Mouse (Mus musculus) brain, embryonic 14.5 days (tissue): ENCODE data around the gene Vmn1r117. TPM values are rescaled to one million over a fixed set of nuclear protein-coding genes. Genes with fewer than 3 reads are reported as not detected.
"Not testable (repeated sequence)": the region's sequence is repeated elsewhere in the genome, so short reads cannot be mapped to it uniquely, and the experiment has no call there.

Experiments
- DNase-seq: peaks from one replicate; pipeline ENCODE4 v3.0.0-alpha.2; 2011; ENCODE audit warnings: low read depth
- polyA plus RNA-seq: library from polyadenylated mRNA; depleted of rRNA; stranded (reverse); fragments of >200 nt; gene quantifications from 2 replicates; pipeline ENCODE4 v1.2.3, GENCODE M21; 2012; rRNA removed

Vmn1r117 gene
- polyA plus RNA-seq = not detected in 2 replicates

DNA sequence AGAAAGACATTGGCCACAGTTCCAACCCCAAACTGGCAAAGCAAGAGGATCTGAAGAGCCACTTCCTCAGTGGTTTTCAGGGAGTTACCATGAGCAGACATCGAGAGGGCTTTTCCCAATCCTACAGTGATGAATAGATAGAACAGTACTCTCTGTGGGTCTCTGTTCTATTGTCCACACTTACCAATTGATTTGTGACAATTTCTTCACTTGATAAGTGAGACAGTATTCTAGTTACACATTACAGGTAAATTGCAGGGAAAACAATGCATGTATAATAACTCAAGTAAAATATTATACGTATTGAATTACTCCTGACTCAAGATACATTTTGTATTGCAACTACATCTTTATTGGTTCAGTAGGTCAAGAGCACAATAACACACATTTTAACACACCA, at the start of gene Vmn1r117:
Gene Vmn1r117 (minus strand): TSS at position 101 of the 400 bp plus-strand sequence.
- DNase-seq = not testable (repeated sequence)

DNA sequence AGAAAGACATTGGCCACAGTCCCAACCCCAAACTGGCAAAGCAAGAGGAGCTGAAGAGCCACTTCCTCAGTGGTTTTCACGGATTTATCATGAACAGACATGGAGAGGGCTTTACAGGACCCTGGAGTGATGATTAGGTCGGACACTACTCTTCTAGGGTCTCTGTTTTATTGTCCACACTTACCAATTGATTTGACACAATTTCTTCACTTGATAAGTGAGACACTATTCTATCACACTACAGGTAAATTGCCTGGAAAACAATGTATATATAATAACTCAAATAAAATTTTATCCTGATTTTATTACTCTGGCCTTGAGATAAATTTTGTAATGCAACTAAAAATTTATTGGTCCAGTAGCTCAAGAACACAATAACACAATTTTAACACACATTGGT, 28.3 kb upstream of the Vmn1r117 start, which contains the start of gene Vmn1r118:
Gene Vmn1r118 (minus strand): TSS at position 101 of the 400 bp plus-strand sequence.
- not testable (repeated sequence) for DNase-seq

DNA sequence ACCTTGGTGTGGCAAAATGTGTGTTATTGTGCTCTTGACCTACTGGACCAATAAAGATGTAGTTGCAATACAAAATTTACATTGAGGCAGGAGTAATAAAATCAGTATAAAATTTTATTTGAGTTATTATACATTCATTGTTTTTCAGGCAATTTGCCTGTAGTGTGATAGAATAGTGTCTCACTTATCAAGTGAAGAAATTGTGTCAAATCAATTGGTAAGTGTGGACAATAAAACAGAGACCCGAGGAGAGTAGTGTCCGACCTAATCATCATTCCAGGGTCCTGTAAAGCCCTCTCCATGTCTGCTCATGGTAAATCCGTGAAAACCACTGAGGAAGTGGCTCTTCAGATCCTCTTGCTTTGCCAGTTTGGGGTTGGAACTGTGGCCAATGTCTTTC, 12.0 kb downstream of the Vmn1r117 start, which contains the start of gene Vmn1r116:
Gene Vmn1r116 (plus strand): TSS at position 301 of the 400 bp plus-strand sequence.
- not testable (repeated sequence) for DNase-seq

DNA sequence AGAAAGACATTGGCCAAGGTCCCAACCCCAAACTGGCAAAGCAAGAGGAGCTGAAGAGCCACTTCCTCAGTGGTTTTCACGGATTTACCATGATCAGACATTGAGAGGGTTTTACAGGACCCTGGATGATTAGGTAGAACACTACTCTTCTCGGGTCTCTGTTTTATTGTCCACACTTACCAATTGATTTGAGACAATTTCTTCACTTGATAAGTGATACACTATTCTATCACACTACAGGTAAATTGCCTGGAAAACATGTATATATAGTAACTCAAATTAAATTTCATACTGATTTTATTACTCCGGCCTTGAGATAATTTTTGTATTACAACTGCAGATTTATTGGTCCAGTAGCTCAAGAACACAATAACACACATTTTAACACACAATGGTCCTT, 39.0 kb downstream of the Vmn1r117 start, which contains the start of gene Vmn1r115:
Gene Vmn1r115 (minus strand): TSS at position 101 of the 400 bp plus-strand sequence.
- DNase-seq = not testable (repeated sequence)

Other genes with a start within 250 kb of the Vmn1r117 start
- gene Vmn1r107, start 215.2 kb downstream of the Vmn1r117 start, polyA plus RNA-seq = not detected in 2 replicates
- not detected in 2 replicates for gene Vmn1r111, start 180.9 kb downstream of the Vmn1r117 start, polyA plus RNA-seq
- not detected in 2 replicates for gene Gm10668, start 153.5 kb downstream of the Vmn1r117 start, polyA plus RNA-seq
- gene Vmn1r112, start 112.9 kb downstream of the Vmn1r117 start, polyA plus RNA-seq = not detected in 2 replicates
- not detected in 2 replicates for gene Vmn1r113, start 96.8 kb downstream of the Vmn1r117 start, polyA plus RNA-seq
- not detected in 2 replicates for gene Vmn1r114, start 71.9 kb downstream of the Vmn1r117 start, polyA plus RNA-seq
- gene Vmn1r115, start 39.1 kb downstream of the Vmn1r117 start, polyA plus RNA-seq = not detected in 2 replicates
- not detected in 2 replicates for gene Vmn1r116, start 11.9 kb downstream of the Vmn1r117 start, polyA plus RNA-seq
- not detected in 2 replicates for gene Vmn1r118, start 28.2 kb upstream of the Vmn1r117 start, polyA plus RNA-seq
- not detected in 2 replicates for gene Vmn1r119, start 128.3 kb upstream of the Vmn1r117 start, polyA plus RNA-seq
- gene Vmn1r120, start 169.7 kb upstream of the Vmn1r117 start, polyA plus RNA-seq = not detected in 2 replicates
- gene Vmn1r121, start 214.4 kb upstream of the Vmn1r117 start, polyA plus RNA-seq = not detected in 2 replicates